Mouse (Mus musculus) liver (tissue): ENCODE results near the gene Slc25a48.

Experiments
- DNase-seq: peaks from one replicate; pipeline ENCODE4 v3.0.0-alpha.2; 2020; ENCODE audit warnings: mixed read lengths

Slc25a48 gene

GRCm38 (mm10) chr13:56438211-56439075 is at the start of gene Slc25a48:
Slc25a48 (plus strand) TSS chr13:56438355.
- peak; percentile 26 for DNase-seq

DNA sequence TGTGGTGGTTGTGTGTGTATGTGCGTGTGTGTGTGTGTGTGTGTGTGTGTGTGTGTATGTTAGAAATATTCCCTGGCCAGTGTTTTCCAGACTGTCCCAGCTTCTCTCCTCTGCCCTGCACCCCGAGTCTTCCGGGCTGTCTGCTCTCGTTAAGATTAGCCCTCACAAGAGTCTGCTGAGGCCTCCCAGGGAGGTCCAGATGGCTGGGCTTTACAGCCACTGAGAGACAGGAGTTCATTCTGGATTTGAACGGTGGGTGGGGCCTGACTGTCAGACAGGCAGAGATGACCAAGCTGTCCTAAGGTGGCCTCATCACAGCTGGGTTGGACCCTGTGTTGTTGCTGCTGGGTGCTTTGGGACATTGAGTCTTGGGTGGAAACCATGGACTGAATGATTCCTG is 40.6 kb upstream of the Slc25a48 start:
- peak; percentile 13 for DNase-seq

DNA sequence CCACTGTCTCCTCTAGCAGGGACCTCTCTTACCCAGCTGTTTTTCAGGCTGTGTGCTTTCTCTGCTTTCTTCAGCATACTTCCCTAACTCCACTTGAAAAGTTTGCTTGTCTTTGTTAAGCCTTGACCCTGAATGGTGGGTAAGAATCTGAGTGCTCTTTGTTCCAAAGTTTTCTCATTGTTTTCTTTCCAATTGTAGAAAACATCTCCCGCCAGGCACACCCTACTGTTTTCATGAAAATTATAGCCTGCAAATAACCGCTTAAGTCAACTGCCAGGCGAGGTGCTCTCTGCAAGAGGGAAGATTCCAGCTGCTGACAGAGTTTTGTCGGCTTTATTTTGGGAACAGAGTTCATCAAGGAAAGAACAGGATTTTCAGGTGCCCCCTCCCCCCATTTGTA is 37.0 kb upstream of the Slc25a48 start:
- no peak for DNase-seq

DNA sequence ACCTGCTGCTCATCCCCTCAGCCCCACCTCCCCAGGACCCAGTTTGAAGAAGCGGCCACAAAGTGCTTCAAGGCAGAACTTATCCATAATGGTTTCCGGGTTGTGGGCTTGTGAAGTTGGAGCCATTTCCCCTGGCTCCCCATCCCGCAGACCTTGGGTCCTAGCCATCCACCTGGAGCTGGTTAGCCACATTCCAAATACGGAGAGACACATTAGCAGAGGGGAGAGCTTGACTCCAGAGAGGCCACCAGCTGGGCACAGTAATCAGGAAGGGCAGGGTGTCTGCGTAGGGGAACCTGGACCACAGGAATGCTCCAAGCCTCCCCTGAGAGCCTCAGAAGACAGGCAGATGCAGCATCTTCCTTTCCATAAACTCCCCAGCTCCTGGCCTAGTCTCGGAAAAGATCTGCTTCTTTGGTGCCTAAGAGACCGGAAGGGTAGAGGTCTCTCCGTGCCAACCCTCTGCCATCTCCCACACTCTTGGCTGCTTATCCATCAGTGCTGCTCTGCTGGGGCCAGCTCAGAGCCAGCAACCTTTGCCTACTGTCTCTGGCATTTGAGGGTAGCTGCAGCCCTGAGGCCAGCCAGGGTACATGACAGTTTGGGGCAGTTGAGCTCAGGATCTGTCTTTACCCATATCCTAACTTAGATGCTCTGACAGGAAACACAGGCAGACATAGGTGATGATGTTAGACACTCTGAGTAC is 34.6 kb upstream of the Slc25a48 start:
- DNase-seq: no peak

- no peak for DNase-seq
Observed at GRCm38 (mm10) chr13:56404511-56405140, 33.5 kb upstream of the Slc25a48 start.

DNA sequence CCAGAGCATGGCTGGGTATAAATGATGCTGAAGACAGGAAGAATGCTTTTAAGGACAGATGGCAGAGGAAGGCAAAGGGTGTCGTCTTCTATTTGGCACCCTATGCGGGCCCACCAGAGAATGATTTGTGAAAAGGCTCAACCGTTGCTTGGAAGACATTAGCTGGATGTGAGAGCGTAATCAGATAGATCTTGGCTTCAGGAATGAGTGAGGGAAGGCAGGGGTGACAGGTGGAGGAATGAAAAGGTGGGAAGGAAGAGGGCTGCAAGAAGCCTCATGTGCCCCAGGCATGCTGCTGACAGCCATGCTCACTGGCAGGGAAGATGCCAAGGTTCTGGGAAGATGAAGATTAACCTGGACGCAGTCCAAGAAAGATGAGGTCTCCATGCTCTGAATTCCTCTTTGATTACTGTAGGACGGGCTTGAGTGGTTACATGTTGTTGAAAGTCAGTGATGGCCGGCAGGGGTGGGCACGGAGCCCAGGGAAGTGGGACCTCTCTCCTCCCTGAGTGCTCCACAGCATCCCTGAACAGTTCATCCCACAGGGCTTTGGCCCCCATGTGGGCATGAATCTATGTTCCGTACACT is 25.8 kb upstream of the Slc25a48 start:
- DNase-seq: no peak

DNA sequence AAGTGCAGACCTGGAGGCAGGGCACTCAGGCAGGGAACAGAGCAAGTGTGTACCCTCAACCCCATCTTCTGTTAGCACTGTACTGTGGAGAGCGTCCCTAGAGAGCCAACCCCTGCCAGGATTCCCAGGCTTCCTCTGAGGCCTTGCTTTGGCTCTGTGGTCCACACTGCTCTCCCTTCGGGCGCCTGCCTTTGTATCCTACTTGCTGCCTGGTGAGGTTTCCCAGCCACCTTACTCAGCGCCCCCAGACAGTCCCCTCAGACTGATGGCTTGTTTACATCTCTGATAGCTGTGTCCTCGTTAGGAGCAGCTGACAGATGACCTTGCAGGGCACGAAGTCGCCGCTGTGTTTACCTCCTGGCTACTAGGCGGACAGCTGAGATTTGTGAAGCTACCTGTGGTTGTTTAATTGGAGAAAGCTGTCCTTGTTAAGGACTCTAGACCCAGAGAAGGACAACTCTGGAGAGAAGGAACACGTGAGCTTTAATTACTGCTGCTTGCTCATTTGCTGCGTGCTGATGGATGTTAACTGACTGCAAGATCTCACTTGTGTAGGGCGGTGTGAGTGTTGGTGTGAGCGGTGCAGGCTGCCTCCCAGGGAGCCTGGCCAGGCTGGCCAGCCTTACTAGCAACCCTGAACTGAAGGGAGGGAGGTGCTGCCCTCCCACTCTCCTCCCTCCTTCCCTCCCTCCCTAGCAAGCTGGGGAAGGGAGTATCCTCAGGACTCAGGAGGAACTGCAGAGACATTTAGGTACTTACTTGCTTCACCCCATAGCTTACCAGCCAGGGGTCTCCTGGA is 19.3 kb upstream of the Slc25a48 start:
- DNase-seq: no peak

DNA sequence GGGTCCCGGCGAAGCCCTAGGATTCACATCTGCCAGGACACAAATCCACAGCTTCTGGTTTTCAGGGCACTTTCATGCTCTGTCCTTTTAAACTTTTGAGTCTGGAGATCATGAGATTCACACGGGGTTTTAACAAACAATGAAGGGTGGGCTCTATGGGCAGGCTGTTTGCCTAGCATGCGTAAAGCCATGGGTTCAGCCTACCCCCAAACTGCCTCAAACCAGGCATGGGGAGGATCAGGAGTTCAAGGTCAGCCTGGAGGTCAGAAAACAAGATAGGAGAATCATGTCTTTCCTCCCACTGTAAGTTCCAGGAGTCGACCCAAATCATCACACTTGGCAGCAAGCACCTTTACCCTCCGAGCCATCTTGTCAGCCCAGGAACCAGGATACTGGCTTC is 18.6 kb upstream of the Slc25a48 start:
- DNase-seq: no peak

GRCm38 (mm10) chr13:56422072-56422723 is 16.0 kb upstream of the Slc25a48 start:
- peak; percentile 63 for DNase-seq

DNA sequence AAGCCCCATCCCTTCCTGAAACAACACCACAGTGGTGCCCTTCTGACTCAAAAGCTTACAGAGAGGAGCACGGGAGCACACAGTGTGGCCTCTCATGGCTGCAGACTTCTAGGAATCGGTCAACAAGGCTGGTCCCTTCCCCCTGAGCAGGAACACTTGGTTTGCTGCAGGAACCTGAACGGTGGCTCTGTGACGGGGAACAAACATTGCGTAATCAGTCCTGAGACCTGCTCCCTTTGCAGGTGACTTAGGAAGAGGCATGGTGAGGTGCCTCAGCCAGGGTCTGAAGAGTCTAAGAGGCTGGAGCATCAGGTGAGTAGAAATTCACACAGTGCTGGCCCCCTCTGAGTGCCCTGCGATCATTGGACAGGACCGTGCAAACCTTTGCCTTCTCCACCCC is 12.2 kb upstream of the Slc25a48 start:
- DNase-seq: no peak

- no peak for DNase-seq
Observed at GRCm38 (mm10) chr13:56426365-56426764, 11.8 kb upstream of the Slc25a48 start, which contains the start of gene Gm3045. Gm3045 (plus strand) TSS chr13:56426594.

GRCm38 (mm10) chr13:56428724-56429500 is 9.2 kb upstream of the Slc25a48 start:
- peak; percentile 73 for DNase-seq

- DNase-seq: no peak
Observed at GRCm38 (mm10) chr13:56432496-56432895, 5.7 kb upstream of the Slc25a48 start.

- peak; percentile 60 for DNase-seq
Observed at GRCm38 (mm10) chr13:56433466-56433865, 4.7 kb upstream of the Slc25a48 start.

DNA sequence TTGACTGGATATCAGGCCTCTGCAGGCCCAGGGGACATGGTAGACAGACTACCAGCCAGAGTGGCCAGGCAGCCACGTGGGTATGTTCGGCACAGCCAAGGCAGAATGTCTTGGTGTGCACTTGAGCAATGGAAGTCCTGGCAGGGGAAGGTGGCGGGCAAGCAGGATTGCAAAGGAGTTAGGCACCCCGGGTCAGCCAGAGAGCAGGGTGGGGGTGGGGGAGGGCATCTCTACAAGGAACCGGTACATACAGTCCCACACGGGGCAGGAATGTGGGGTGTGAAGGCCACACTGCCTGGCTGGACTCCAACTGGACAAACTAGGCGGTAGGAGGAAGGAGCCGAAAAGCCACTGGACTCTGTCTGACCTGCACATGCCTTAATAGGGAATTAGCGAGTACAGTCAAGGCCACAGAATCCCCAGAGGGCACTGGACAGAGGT is 3.8 kb upstream of the Slc25a48 start:
- DNase-seq: no peak

DNA sequence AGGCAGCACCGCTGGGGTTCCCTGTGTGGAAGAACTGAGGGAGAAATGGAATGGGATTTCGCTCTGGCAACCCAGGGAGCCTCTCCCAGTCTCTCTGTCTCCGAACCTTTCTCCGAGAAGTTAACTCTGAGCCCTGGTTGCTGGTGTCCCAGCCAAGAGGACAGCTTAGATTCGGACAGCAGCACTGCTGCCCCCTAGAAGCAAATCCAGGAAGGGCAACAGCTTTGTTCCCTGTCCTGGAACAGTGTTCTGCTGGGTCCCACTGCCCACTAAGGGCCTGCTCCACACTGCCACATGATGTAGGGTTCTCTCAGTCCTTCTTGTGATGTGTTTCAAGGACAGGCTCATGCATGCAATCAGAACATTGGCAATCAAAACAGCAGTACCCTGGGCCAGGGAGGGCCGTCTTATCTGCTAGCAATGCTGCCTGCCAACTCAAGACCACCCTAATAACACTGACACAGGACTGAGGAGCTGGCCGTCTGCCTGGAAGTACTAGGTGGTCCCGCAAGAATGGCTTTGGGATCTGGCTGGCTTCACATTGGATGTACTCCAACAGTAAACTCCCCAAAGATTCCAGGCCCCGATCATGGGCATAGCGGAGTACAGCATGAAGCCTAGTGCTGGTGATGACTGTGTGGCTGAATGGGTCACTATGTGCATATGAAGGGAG is 2.4 kb upstream of the Slc25a48 start:
- no peak for DNase-seq

- no peak for DNase-seq
Observed at GRCm38 (mm10) chr13:56443411-56443810, 5.3 kb downstream of the Slc25a48 start.

DNA sequence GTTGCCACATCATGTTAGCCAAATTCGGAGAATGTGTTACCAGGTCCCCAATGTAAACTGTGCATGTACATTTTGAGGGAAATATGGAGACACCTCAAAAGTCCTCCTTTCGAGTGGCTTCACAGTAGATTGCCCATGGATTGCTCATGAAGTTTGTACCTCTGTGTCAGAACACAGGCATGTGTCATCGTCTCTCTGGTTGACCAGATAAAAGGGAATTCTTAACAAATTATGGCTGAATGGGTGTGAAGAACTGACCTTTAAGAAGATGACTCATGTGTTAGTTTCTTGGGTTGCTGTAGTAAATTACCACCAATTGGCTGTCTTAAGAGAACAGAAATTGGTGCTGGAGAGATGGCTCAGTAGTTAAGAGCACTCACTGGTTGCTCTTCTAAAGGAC is 6.0 kb downstream of the Slc25a48 start:
- no peak for DNase-seq

DNA sequence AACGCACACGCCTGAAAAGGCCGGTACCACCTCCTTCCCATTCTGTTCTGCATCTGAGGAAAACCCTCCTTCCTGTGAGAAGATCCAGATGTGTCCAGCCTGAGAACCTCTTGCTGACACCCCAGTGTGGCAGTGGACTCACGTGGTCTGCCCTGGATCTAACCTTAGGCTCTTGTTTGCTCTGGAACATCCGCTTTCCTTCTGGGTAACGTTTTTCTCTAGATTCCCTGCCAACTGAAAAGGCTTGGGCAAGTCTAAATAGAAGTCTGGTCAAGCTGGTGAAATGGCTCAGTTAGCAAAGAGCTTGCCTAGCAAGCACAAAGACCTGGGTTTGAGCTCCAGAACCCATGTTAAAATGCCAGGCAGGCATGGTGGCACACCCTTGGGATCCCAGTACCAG is 6.8 kb downstream of the Slc25a48 start:
- DNase-seq: no peak
